Mouse (Mus musculus) kidney, adult 2 months (tissue): Measurements from ENCODE around the gene Csf2rb. TPM values are rescaled to one million over a fixed set of nuclear protein-coding genes. Genes with fewer than 3 reads are reported as not detected.

Source experiments
- DNase-seq: peaks from one replicate; pipeline ENCODE4 v3.0.0; 2021
- H3K27ac ChIP-seq: fragments of 200-500 bp; 2 replicates; pipeline ENCODE4 v1.5.1; 2012; ENCODE audit warnings: low read depth, low read length, control low read depth, inconsistent platforms; ENCODE audit not compliant: insufficient read depth
- H3K27me3 ChIP-seq: fragments of 200-500 bp; replicated peaks from 2 replicates; pipeline ENCODE4 v1.6.1; 2012; ENCODE audit warnings: mild to moderate bottlenecking, moderate library complexity, low read length, inconsistent platforms; ENCODE audit not compliant: control insufficient read depth, insufficient read depth
- H3K36me3 ChIP-seq: fragments of 200-500 bp; 2 replicates; pipeline ENCODE4 v1.6.1; 2012; ENCODE audit warnings: mild to moderate bottlenecking, moderate library complexity, low read length, inconsistent platforms; ENCODE audit not compliant: control insufficient read depth, insufficient read depth
- H3K4me1 ChIP-seq: fragments of 200-500 bp; 2 replicates; pipeline ENCODE4 v1.6.1; 2011; ENCODE audit warnings: low read length; ENCODE audit not compliant: control insufficient read depth, insufficient read depth
- H3K4me3 ChIP-seq: fragments of 200-500 bp; 2 replicates; pipeline ENCODE4 v1.5.1; 2011; ENCODE audit warnings: mild to moderate bottlenecking, low read depth, low read length, control low read depth; ENCODE audit not compliant: insufficient read depth
- CTCF ChIP-seq: fragments of 200-500 bp; conservative IDR thresholded peaks from 2 replicates; pipeline ENCODE4 v1.5.1; 2011; ENCODE audit warnings: low read depth, mild to moderate bottlenecking, control low read depth, low read length, moderate library complexity, mixed read lengths; ENCODE audit not compliant: insufficient read depth, insufficient read length
- POLR2A ChIP-seq: fragments of 200-500 bp; IDR thresholded peaks from one replicate; pipeline ENCODE4 v1.6.1; 2011; ENCODE audit warnings: low read depth, low read length, control low read depth
- WGBS: fragments of 180-500 bp; shearing (Covaris S2); methylation state at CpG from one replicate; pipeline ENCODE4 v1.1.7; 2018; 5-methylcytosine and 5-hydroxymethylcytosine counted together
- polyA plus RNA-seq: library from polyadenylated mRNA; depleted of rRNA; stranded (reverse); fragments of >200 nt; gene quantifications from 2 replicates; pipeline ENCODE4 v1.2.3, GENCODE M21; 2012; rRNA removed

Csf2rb gene
- polyA plus RNA-seq, 1 experiment, result 7.3 TPM

- TF ChIP-seq POLR2A (no peak), CTCF (no peak)
- peak; percentile 83 for DNase-seq
- H3K27me3 ChIP-seq, result no peaks in the 10 kb centered on the region
- no peaks in the 10 kb centered on the region for H3K36me3 ChIP-seq
- H3K4me1 ChIP-seq, result peaks cover 33% of the 10 kb centered on the region
- H3K4me3 ChIP-seq, result no peak overlapping the region
- WGBS, result 36% methylated on average over 7 of the region's 7 CpGs
- H3K27ac ChIP-seq, result 0 out of 2 replicates have a peak overlapping the region, but pooled peaks have one; percentile 7
Observed at GRCm38 (mm10) chr15:78402423-78402822, 76.9 kb downstream of the Csf2rb start.

- TF ChIP-seq CTCF (no peak), POLR2A (no peak)
- Histone ChIP-seq H3K4me3 (no peak overlapping the region), H3K27ac (peak overlapping the region; percentile 76), H3K36me3 (no peaks in the 10 kb centered on the region), H3K4me1 (peaks cover 37% of the 10 kb centered on the region), H3K27me3 (no peaks in the 10 kb centered on the region)
- peak; percentile 93 for DNase-seq
- WGBS, result 24% methylated on average over 3 of the region's 3 CpGs
Observed at GRCm38 (mm10) chr15:78403301-78403741, 77.8 kb downstream of the Csf2rb start.

Other genes with a start within 250 kb of the Csf2rb start
- 0.02 TPM in 1 of 2 replicates, not detected in the other for gene Cacng2, start 205.7 kb upstream of the Csf2rb start, polyA plus RNA-seq
- 46.2 and 64.2 TPM in 2 replicates for gene Ift27, start 151.6 kb upstream of the Csf2rb start, polyA plus RNA-seq
- 16.8 and 53.3 TPM in 2 replicates for gene Pvalb, start 119.4 kb upstream of the Csf2rb start, polyA plus RNA-seq
- gene Ncf4, start 81.0 kb upstream of the Csf2rb start, polyA plus RNA-seq, result 2.9 and 4.8 TPM in 2 replicates
- 1.4 and 7.1 TPM in 2 replicates for gene Csf2rb2, start 20.0 kb upstream of the Csf2rb start, polyA plus RNA-seq
- 0.41 and 0.48 TPM in 2 replicates for gene Tex33, start 70.2 kb downstream of the Csf2rb start, polyA plus RNA-seq
- gene Tst, start 80.2 kb downstream of the Csf2rb start, polyA plus RNA-seq, result 151 and 161 TPM in 2 replicates
- 270 and 419 TPM in 2 replicates for gene Mpst, start 80.7 kb downstream of the Csf2rb start, polyA plus RNA-seq
- gene Kctd17, start 102.8 kb downstream of the Csf2rb start, polyA plus RNA-seq, result 163 and 184 TPM in 2 replicates
- 2.7 and 5.7 TPM in 2 replicates for gene Tmprss6, start 142.9 kb downstream of the Csf2rb start, polyA plus RNA-seq
- gene Il2rb, start 169.5 kb downstream of the Csf2rb start, polyA plus RNA-seq, result 2.2 and 6.3 TPM in 2 replicates
- gene C1qtnf6, start 205.7 kb downstream of the Csf2rb start, polyA plus RNA-seq, result 14.3 and 17.0 TPM in 2 replicates
- 0.17 and 0.29 TPM in 2 replicates for gene Sstr3, start 218.9 kb downstream of the Csf2rb start, polyA plus RNA-seq
- 32.3 and 117 TPM in 2 replicates for gene Rac2, start 247.0 kb downstream of the Csf2rb start, polyA plus RNA-seq